Mouse (Mus musculus): ENCODE results near the gene Mbd6. TPM values are rescaled to one million over a fixed set of nuclear protein-coding genes. Genes with fewer than 3 reads are reported as not detected.

Mbd6 gene
- polyA plus RNA-seq, 1 experiment from 2014 or later = 22.3 TPM

DNA sequence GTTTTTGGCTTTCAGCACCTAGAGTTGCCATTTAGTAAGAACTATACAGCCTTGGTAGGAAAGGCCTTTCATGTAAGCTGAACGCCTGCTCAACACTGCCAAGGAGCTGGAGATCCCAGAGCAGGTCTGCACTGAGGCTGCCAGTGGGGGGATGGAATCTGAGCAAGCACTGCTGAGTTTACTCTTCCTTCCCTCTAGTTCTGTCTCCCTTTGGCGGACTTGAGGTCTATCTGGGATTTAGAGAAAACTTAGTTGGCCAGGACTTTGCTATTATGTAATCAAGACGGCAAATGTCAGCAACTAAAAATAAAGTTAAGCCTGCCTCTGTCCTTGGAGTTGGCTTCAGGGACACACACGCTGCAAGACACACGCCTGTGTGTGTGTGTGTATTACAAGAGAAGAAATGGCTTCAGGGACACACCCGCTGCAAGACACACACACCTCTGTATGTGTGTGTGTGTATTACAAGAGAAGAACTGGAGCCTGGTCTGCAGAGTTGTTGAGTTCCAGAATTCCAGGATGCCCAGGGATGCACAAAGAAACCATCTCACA, 4.2 kb upstream of the Mbd6 start:
- H3K4me2 ChIP-seq (replicated peaks; ENCODE audit: low read depth, low read length) = no peak overlapping the region
- peaks cover 16% of the 10 kb centered on the region for H3K4me1 ChIP-seq (ENCODE audit: control insufficient read depth, insufficient read depth, low read length)
- WGBS = 87% methylated on average over 6 of the region's 6 CpGs
- no peak overlapping the region for H3K9ac ChIP-seq (ENCODE audit: low read depth, low read length)
- ATAC-seq (ENCODE audit: low FRiP score, low TSS enrichment) = no peak
- no peaks in the 10 kb centered on the region for H3K9me3 ChIP-seq (ENCODE audit: control insufficient read depth, low read length)
- no peaks in the 10 kb centered on the region for H3K27me3 ChIP-seq (ENCODE audit: control insufficient read depth, insufficient read depth, low read length)
- peaks cover 48% of the 10 kb centered on the region for H3K36me3 ChIP-seq (ENCODE audit: control insufficient read depth, insufficient read depth, low read length)
- H3K4me3 ChIP-seq (ENCODE audit: low read length) = no peak overlapping the region
- no peak overlapping the region for H3K27ac ChIP-seq (ENCODE audit: low read depth, low read length)

DNA sequence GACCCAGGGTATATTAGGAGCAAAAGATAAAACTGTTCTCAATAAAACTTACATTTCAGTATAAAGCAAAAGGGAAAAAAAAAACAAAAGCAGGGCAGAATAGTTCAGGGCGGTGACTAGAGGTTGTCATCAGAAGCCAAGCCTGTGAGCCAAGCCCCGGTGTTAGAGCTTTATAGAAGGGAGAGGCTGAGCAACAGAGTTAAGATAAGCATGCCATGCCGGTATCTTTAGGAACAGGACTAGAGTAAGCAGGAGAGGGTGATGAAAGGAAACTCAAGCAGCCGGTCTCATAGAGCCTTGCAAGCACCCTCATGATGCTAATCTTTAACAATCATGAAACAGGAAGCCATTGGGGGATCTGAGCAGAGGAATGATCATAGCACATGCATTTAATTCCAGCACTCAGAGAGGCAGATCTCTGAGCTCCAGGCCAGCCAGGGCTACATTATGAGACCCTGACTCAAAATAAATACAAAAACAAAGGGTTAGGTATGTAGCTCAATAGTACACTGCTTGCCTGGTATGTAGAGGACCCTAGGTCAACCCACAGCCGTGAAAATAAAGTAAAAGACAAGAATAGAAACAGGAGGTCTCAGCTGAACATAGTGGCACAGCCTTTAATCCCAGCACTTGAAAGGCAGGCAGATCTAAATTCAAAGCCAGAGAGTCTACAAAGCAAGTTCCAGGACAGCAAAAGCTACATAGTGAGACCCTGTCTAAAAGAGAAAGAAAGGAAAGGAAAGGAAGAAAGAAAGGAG, 3.2 kb upstream of the Mbd6 start:
- Histone ChIP-seq H3K9ac (ENCODE audit: low read depth, low read length) (peak overlapping the region; percentile 65), H3K4me2 (replicated peaks; ENCODE audit: low read depth, low read length) (peak overlapping the region; percentile 90), H3K9me3 (ENCODE audit: control insufficient read depth, low read length) (no peaks in the 10 kb centered on the region), H3K27me3 (ENCODE audit: control insufficient read depth, insufficient read depth, low read length) (no peaks in the 10 kb centered on the region), H3K4me1 (ENCODE audit: control insufficient read depth, insufficient read depth, low read length) (peaks cover 24% of the 10 kb centered on the region), H3K27ac (ENCODE audit: low read depth, low read length) (no peak overlapping the region), H3K4me3 (ENCODE audit: low read length) (peak overlapping the region; percentile 62), H3K36me3 (ENCODE audit: control insufficient read depth, insufficient read depth, low read length) (peaks cover 42% of the 10 kb centered on the region)
- WGBS = 54% methylated on average over 5 of the region's 5 CpGs
- ATAC-seq (ENCODE audit: low FRiP score, low TSS enrichment) = no peak

DNA sequence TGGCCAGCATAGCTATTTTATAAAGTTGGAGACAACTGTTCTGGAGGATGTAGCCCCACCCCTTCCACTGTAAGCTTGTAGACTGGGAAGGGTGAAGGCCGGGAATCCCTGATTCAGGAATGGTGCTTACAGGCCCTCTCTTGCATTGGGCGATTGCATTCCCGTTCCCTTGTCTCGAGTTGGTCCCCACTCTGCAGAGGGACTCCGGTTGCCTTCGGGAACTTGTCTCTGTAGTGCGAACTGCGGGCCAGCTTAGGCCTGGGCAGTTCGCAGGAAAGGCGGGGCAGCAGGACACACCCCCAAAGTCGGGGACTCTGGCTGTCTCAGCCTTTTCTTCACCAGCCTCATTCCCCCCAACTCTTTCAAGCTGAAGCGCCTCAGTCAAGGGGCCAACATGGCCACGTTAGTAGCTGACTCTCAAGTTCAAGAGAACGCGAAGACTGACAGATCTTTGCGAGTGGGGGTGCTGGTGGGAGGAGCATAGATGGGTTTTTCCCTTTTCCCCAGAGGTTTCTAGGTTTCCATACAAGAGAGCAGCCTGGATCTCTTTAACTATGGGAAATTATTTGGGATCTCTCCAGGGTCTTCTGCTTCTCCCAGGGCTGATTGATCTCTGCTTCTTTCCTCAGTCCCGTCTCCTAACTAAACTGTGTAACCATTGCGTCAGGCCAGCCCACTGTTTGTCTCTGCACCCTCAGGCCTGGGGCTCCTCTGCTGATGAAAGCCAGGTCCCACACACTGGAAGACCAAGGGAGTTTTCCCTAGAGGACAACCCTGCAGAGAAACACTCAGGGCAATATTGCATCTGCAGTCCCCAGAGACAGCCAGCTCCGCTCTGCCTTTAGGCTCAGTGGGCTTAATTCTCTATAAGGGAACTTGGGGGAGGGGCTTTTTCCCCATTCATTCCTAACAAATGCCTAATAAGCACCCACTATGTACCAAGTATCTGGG, 2.4 kb upstream of the Mbd6 start:
- H3K36me3 ChIP-seq (ENCODE audit: control insufficient read depth, insufficient read depth, low read length) = peaks cover 43% of the 10 kb centered on the region
- no peaks in the 10 kb centered on the region for H3K27me3 ChIP-seq (ENCODE audit: control insufficient read depth, insufficient read depth, low read length)
- peak; percentile 37 for ATAC-seq (ENCODE audit: low FRiP score, low TSS enrichment)
- peaks cover 32% of the 10 kb centered on the region for H3K4me1 ChIP-seq (ENCODE audit: control insufficient read depth, insufficient read depth, low read length)
- H3K4me3 ChIP-seq (ENCODE audit: low read length) = peak overlapping the region; percentile 62
- peak overlapping the region; percentile 90 for H3K4me2 ChIP-seq (replicated peaks; ENCODE audit: low read depth, low read length)
- H3K9me3 ChIP-seq (ENCODE audit: control insufficient read depth, low read length) = no peaks in the 10 kb centered on the region
- peak overlapping the region; percentile 90 for H3K27ac ChIP-seq (ENCODE audit: low read depth, low read length)
- 3% methylated on average over 19 of the region's 19 CpGs for WGBS
- peak overlapping the region; percentile 65 for H3K9ac ChIP-seq (ENCODE audit: low read depth, low read length)

DNA sequence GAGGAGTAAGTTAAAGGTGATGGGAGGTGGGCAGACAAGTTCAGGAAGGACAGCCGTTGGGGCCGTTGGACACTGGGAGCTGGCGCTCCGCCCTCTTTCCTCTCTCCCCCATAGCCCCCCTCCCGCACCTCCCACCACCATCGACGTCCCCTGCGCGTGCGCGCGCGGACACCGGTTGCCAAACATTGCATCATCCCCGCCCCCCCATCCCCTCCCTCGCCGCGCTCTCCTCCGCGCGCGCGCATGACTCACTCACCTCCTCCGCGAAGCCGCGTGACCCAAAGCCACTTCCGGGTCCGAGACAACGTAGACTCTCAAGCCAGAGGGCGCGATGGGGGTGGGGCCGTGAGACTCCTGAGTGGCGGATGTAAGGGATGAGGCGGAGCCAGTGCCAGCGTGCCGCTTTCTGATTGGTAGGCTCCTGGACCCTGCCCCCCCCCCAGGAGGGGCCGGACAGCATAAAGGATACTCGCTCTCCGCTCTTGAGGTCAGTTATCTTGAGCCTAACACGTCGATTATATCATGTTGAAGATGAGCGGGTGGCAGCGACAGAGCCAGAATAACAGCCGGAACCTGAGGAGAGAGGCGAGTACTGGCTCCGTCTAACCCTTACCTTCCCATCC, 1.6 kb upstream of the Mbd6 start:
- peak; percentile 91 for ATAC-seq (ENCODE audit: low FRiP score, low TSS enrichment)
- Histone ChIP-seq H3K36me3 (ENCODE audit: control insufficient read depth, insufficient read depth, low read length) (peaks cover 43% of the 10 kb centered on the region), H3K9ac (ENCODE audit: low read depth, low read length) (peak overlapping the region; percentile 65), H3K9me3 (ENCODE audit: control insufficient read depth, low read length) (no peaks in the 10 kb centered on the region), H3K4me2 (replicated peaks; ENCODE audit: low read depth, low read length) (peak overlapping the region; percentile 90), H3K4me3 (ENCODE audit: low read length) (peak overlapping the region; percentile 62), H3K27ac (ENCODE audit: low read depth, low read length) (peak overlapping the region; percentile 98), H3K27me3 (ENCODE audit: control insufficient read depth, insufficient read depth, low read length) (no peaks in the 10 kb centered on the region), H3K4me1 (ENCODE audit: control insufficient read depth, insufficient read depth, low read length) (peaks cover 38% of the 10 kb centered on the region)
- WGBS = 0% methylated on average over 36 of the region's 47 CpGs

DNA sequence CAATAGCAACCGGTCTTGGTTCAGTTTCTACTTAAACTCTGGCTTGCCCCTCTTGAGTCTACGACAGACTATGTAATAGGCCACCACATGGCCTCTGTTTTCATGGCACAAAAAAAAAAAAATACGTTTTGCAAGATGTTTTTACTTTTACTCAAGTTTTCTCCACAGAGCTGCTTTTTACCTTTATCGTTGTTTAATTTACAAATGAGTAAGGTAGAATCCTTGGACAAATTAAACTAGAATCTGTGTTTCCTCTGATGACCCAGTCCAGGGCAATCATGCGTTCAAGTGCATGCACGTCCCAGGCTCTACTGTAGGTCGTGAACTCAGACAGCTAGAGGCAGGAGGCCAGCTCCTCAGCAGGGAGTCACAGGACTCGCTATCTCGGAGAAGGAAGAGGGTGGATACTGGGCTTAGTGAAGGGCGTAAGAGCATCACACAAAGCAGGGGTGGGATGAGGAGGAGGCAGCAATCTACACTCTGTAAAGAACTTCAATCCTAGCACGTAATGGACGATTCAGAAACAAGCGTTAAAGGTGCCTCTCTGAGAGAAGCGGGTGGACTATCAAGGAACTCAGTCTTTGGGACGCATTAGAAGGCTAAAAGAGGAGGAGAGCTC, 864 bp upstream of the Mbd6 start:
- 2% methylated on average over 15 of the region's 15 CpGs for WGBS
- H3K4me2 ChIP-seq (replicated peaks; ENCODE audit: low read depth, low read length) = peak overlapping the region; percentile 90
- no peaks in the 10 kb centered on the region for H3K27me3 ChIP-seq (ENCODE audit: control insufficient read depth, insufficient read depth, low read length)
- peak overlapping the region; percentile 38; the same call in 1 of the 2 replicates for H3K9ac ChIP-seq (ENCODE audit: low read depth, low read length)
- H3K27ac ChIP-seq (ENCODE audit: low read depth, low read length) = peak overlapping the region; percentile 98
- ATAC-seq (ENCODE audit: low FRiP score, low TSS enrichment) = no peak
- H3K36me3 ChIP-seq (ENCODE audit: control insufficient read depth, insufficient read depth, low read length) = peaks cover 43% of the 10 kb centered on the region
- peak overlapping the region; percentile 62 for H3K4me3 ChIP-seq (ENCODE audit: low read length)
- H3K4me1 ChIP-seq (ENCODE audit: control insufficient read depth, insufficient read depth, low read length) = peaks cover 39% of the 10 kb centered on the region
- no peaks in the 10 kb centered on the region for H3K9me3 ChIP-seq (ENCODE audit: control insufficient read depth, low read length)

DNA sequence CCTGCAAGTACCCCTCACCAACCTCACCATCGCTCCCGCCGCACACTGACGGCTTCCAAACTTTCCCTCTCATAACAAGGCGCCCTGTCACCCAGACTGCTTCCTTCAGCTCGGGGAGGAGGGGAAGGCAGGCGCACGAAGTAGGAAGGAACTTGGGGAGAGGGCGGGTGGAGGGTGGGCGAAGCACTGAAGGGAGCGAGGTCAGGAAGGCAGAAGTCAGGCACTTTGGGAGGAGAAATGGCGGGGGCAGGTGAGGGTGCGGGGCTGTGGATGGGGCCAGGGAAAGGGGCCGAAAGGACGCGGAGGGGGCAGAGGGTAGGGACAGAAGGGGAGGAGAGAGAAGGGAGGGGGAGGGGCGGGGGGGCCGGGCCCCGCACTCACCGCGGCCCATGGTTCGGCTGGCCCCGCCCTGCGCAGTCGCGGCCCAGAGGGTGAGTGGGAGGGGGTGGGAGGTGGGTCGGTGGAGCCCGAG, 454 bp downstream of the Mbd6 start:
- H3K4me3 ChIP-seq (ENCODE audit: low read length) = peak overlapping the region; percentile 62
- no peaks in the 10 kb centered on the region for H3K27me3 ChIP-seq (ENCODE audit: control insufficient read depth, insufficient read depth, low read length)
- H3K4me1 ChIP-seq (ENCODE audit: control insufficient read depth, insufficient read depth, low read length) = peaks cover 39% of the 10 kb centered on the region
- H3K36me3 ChIP-seq (ENCODE audit: control insufficient read depth, insufficient read depth, low read length) = peaks cover 43% of the 10 kb centered on the region
- ATAC-seq (ENCODE audit: low FRiP score, low TSS enrichment) = peak; percentile 28
- under 1% methylated on average over 22 of the region's 28 CpGs for WGBS
- H3K9me3 ChIP-seq (ENCODE audit: control insufficient read depth, low read length) = no peaks in the 10 kb centered on the region
- peak overlapping the region; percentile 90 for H3K4me2 ChIP-seq (replicated peaks; ENCODE audit: low read depth, low read length)
- H3K27ac ChIP-seq (ENCODE audit: low read depth, low read length) = peak overlapping the region; percentile 98
- H3K9ac ChIP-seq (ENCODE audit: low read depth, low read length) = peak overlapping the region; percentile 83

DNA sequence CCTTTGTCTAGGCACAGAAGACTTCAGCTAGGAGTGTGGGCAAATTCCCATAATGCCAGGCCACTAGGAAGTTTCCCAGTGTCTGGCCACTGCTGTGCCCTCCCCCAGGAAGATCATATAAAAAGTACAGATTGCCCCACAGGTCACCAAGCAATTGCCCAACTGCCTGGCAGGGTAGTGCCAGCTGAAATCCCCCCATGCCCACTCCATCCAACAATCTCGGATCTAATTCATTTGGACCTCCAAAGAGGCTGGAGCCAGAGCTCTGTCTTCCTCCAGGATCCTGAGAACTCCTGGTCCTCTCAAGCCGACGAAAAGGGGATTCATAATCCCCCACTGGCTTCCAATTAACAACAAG, 903 bp downstream of the Mbd6 start:
- no peaks in the 10 kb centered on the region for H3K9me3 ChIP-seq (ENCODE audit: control insufficient read depth, low read length)
- no peaks in the 10 kb centered on the region for H3K27me3 ChIP-seq (ENCODE audit: control insufficient read depth, insufficient read depth, low read length)
- H3K36me3 ChIP-seq (ENCODE audit: control insufficient read depth, insufficient read depth, low read length) = peaks cover 45% of the 10 kb centered on the region
- peaks cover 39% of the 10 kb centered on the region for H3K4me1 ChIP-seq (ENCODE audit: control insufficient read depth, insufficient read depth, low read length)
- WGBS = 0% methylated on average over 3 of the region's 3 CpGs
- peak overlapping the region; percentile 98 for H3K27ac ChIP-seq (ENCODE audit: low read depth, low read length)
- ATAC-seq (ENCODE audit: low FRiP score, low TSS enrichment) = no peak
- peak overlapping the region; percentile 90 for H3K4me2 ChIP-seq (replicated peaks; ENCODE audit: low read depth, low read length)
- H3K4me3 ChIP-seq (ENCODE audit: low read length) = peak overlapping the region; percentile 62
- H3K9ac ChIP-seq (ENCODE audit: low read depth, low read length) = peak overlapping the region; percentile 83

DNA sequence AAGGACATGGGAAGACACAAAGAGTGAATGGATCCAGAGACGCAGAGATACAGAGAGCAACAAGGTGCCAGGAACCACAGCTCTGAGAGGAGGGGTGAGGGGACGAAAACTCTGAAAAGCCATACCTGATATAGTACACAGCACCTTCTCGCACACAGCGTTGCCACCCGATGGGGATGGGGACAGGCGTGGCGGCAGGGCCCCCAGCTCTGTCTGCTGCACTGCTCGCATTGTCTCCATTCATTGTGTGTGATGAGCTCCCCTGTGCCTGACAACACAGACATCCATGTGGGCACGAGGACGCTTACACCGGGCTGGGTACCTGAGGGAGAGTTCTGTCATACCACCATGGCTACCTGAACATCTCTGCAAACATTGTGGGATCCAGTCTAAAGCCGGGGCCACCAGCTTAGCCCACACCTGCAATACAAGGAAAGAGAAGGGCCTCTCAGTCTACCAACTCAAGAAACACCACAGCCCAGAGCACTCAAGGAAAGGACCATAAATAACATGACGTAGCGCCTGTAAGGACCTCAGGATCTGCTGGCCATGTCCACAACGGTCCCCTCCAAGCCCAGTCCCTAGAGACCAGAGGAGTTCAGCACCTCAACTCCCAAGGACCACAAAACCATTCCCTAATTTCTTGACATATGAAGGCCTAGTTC, 1.4 kb downstream of the Mbd6 start:
- no peaks in the 10 kb centered on the region for H3K27me3 ChIP-seq (ENCODE audit: control insufficient read depth, insufficient read depth, low read length)
- H3K9ac ChIP-seq (ENCODE audit: low read depth, low read length) = peak overlapping the region; percentile 83
- peak overlapping the region; percentile 62 for H3K4me3 ChIP-seq (ENCODE audit: low read length)
- peaks cover 50% of the 10 kb centered on the region for H3K36me3 ChIP-seq (ENCODE audit: control insufficient read depth, insufficient read depth, low read length)
- H3K27ac ChIP-seq (ENCODE audit: low read depth, low read length) = peak overlapping the region; percentile 98; the same call in 1 of the 2 replicates
- H3K4me2 ChIP-seq (replicated peaks; ENCODE audit: low read depth, low read length) = peak overlapping the region; percentile 90
- no peak for ATAC-seq (ENCODE audit: low FRiP score, low TSS enrichment)
- H3K4me1 ChIP-seq (ENCODE audit: control insufficient read depth, insufficient read depth, low read length) = peaks cover 39% of the 10 kb centered on the region
- 71% methylated on average over 15 of the region's 15 CpGs for WGBS
- H3K9me3 ChIP-seq (ENCODE audit: control insufficient read depth, low read length) = no peaks in the 10 kb centered on the region

Data from kidney, embryonic 14.5 days (tissue).